Mouse (Mus musculus) brain, embryonic 14.5 days (tissue): Measurements from ENCODE around the gene Sln. TPM values are rescaled to one million over a fixed set of nuclear protein-coding genes. Genes with fewer than 3 reads are reported as not detected.

ENCODE experiments used
- DNase-seq: peaks from one replicate; pipeline ENCODE4 v3.0.0-alpha.2; 2011; ENCODE audit warnings: low read depth
- CTCF ChIP-seq: fragments of 200-500 bp; IDR thresholded peaks from 2 replicates; pipeline ENCODE4 v1.5.1; 2012; ENCODE audit warnings: inconsistent platforms, mild to moderate bottlenecking, moderate library complexity, borderline replicate concordance; ENCODE audit not compliant: insufficient read depth, insufficient read length; ENCODE audit errors: extremely low read depth
- POLR2A ChIP-seq: fragments of 200-500 bp; IDR thresholded peaks from 2 replicates; pipeline ENCODE4 v1.6.1; 2012; ENCODE audit warnings: mild to moderate bottlenecking, inconsistent platforms, borderline replicate concordance; ENCODE audit not compliant: poor library complexity, insufficient read depth, insufficient read length, severe bottlenecking; ENCODE audit errors: extremely low read depth
- polyA plus RNA-seq: library from polyadenylated mRNA; depleted of rRNA; stranded (reverse); fragments of >200 nt; gene quantifications from 2 replicates; pipeline ENCODE4 v1.2.3, GENCODE M21; 2012; rRNA removed

Gene Sln
- polyA plus RNA-seq, 1 experiment: 0.14 TPM

DNA sequence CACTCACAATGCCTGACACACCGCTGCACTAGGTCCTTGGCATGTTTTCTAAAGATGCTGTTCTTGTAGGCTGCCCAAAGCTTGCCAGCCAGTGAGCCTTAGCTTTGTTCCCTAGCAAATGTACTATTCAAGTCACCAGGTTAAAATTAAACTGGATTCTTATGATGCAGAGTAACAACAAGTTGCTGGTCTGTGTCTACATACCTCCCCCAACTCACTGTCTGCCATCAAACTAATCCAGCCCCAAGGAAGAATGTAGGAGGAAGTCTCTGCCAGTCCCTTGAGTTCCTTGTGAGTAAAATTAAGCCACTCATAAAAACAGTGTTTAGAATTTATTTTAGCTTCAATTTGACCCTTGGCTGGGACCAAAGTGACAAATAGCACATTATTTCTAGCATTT, 3.7 kb downstream of the Sln start:
- DNase-seq: no peak
- TF ChIP-seq POLR2A (no peak), CTCF (no peak)

DNA sequence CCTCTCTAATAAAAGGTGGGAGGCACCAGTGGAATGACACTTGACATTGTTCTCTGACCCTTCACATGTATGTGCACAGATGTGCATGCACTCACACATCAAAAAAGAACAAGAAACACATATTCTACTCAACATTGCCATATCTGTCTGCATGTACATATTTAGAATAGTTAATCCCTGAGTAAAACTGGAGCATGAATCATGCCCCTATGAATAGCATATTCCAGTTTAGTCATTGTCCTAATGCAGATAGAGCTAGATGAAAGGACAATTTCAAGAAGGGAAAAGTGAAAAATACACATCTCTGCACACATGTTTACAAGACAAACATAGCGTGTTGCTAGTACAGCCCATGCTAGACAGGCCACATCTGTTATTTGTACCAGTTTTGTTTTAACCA, 4.6 kb downstream of the Sln start:
- no peak for DNase-seq
- TF ChIP-seq CTCF (no peak), POLR2A (no peak)

DNA sequence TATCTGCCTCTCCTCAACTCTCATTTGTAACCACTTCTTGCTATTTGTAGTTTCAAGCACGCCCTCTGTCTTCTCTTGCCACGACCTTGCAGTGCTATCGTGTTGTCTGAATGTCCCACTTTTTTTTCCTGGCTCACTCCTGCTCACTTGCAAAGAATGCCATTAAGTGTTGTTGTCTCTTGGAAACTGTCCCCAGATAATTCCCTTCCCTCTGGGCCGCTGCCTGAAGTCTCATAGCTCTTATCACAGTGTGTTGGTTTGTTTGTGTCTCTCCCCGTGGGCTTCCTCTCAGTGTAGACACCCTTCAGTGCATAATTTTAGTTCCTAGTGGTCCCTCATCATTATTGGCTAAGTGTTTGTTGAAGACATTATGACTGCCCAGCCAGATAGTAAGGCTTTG, 7.9 kb downstream of the Sln start:
- TF ChIP-seq POLR2A (no peak), CTCF (no peak)
- no peak for DNase-seq

- DNase-seq: no peak
- no peak for TF ChIP-seq POLR2A
- no peak for TF ChIP-seq CTCF
These were observed 23.3 kb downstream of the Sln start for GRCm38 (mm10) chr9:53873239-53873638.

DNA sequence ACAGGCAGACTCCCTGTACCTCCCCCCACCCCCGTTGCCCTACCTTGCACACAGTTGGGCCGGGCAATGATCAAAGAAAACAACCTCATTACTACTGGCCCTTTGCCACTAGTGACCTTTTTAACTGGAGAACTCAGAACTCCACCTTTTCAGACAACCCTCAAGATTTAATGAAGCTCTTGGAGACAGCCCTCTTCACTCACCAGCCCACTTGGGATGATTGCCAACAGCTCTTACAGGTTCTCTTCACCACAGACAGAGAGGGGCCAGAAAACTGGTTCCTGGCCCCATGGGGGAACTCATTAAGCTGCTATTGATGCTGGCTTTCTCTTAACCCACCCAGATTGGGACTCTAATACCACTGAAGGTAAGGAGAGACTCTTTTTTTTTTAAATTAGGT, 27.5 kb downstream of the Sln start:
- peak; percentile 66 for DNase-seq
- TF ChIP-seq POLR2A (no peak), CTCF (no peak)

- TF ChIP-seq CTCF (no peak), POLR2A (no peak)
- peak; percentile 83 for DNase-seq
These were observed 33.8 kb downstream of the Sln start for GRCm38 (mm10) chr9:53883588-53884280.

DNA sequence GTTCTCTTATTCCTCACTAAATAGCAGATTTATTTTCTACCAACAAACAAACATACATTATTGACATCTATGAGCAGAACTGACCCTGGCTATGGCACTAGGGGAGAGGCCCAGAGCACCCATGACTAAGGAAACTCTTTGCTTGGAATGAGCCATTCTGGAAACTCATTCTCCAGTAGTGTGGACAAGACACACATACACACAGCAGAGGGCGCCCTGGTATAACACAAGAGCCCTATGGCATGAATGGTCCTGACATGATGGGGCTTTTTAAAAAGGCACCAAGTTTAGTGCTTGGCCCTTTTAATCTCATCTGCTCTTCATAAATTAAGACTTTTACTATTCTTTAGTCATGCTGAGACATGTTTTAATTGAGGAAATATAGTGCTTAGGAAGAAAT, 40.1 kb downstream of the Sln start:
- TF ChIP-seq POLR2A (no peak), CTCF (peak; percentile 71; the same call in 1 of the 2 replicates)

DNA sequence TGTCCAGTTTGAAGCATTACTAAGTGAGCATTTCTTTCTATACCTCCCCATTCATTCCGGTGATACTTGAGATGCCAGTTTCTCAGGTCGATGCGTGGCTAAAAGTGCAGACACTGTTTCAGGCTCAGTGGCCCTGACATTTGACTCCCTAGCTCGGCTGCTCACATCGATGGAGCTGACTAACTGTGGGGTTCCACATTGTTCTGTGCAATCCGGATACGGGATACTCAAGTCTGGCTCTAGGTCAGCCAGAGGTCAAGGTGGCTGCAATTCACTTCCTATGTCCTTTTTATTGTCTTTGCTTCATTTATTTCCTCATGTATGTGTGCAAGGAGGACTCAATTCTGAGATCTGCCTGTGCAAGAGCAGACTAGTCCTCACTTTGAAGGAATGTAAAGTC, 45.9 kb downstream of the Sln start:
- TF ChIP-seq POLR2A (no peak), CTCF (no peak)
- no peak for DNase-seq

More for the DNA sequence above, 40.1 kb downstream of the Sln start:
- peak; percentile 89 for DNase-seq

- TF ChIP-seq POLR2A (no peak), CTCF (no peak)
- peak; percentile 79 for DNase-seq
These were observed 49.9 kb downstream of the Sln start for GRCm38 (mm10) chr9:53899836-53900235.

GRCm38 (mm10) chr9:53903215-53903842, 53.4 kb downstream of the Sln start:
- peak; percentile 67 for DNase-seq

More at GRCm38 (mm10) chr9:53903215-53903842, 53.4 kb downstream of the Sln start:
- no peak for TF ChIP-seq POLR2A
- TF ChIP-seq CTCF: no peak

Other genes starting within 250 kb of the Sln start
- gene Acat1, start 239.8 kb upstream of the Sln start, polyA plus RNA-seq: 80.5 and 81.1 TPM in 2 replicates
- gene Cul5, start 180.2 kb upstream of the Sln start, polyA plus RNA-seq: 16.5 and 22.5 TPM in 2 replicates
- 1.3 and 1.7 TPM in 2 replicates for gene Rab39, start 143.9 kb upstream of the Sln start, polyA plus RNA-seq
- gene Slc35f2, start 78.6 kb upstream of the Sln start, polyA plus RNA-seq: 8.3 and 8.4 TPM in 2 replicates
- gene Elmod1, start 125.1 kb downstream of the Sln start, polyA plus RNA-seq: 55.4 and 55.5 TPM in 2 replicates
- 0.39 and 0.53 TPM in 2 replicates for gene Tnfaip8l3, start 218.2 kb downstream of the Sln start, polyA plus RNA-seq